ENCODE assay signal across 13 mouse cellular contexts in the genomic region with DNA sequence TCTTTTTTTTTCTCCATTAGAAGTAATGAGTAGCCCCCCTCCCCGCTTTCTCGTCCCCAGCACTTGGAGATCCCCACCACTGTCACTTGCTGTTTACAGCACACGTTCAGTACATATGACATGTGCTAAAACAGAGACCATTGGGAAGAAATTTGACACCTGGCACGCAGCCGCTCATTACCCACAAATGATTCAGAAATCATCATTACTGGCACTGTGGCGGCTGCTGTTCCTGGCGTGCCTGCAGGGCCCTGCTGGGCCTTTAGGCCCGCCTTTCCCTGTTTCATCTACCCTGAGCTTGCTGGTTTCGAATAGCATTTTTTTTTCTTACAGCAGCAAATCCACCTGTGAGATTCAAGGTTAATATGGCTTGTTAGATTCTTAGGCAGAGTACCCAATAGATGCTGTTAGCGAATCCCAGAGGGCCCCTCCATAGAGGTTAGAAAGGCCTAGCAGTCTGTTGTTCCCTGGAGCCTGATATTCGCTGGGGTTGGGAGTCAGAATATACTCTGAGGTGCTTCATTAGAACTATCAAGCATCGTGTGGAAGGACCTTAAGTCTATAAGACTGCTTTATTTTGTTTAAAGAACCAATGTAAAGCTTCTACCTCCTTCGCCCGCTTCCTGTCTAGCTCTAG.
DNase-seq lines count a peak whose midpoint lies in the region; ATAC-seq and TF ChIP-seq lines count a peak whose summit lies in the region.
"Had no signal": no experiment of that assay in that cellular context is flagged by ENCODE, and none has a peak within 500 bp of the region (broad histone marks: within the 10 kb centered on the region; RNA-seq: fewer than 3 reads in every experiment).

No protein-coding gene starts in this region.

- H3K9me3 ChIP-seq in hindbrain, embryonic 14.5 days (ENCODE audit: control insufficient read depth, low read length) = no peaks in the 10 kb centered on the region
- no peaks in the 10 kb centered on the region for H3K9me3 ChIP-seq in liver, postnatal 0 days (ENCODE audit: low read length)
- H3K9me3 ChIP-seq: limb, embryonic 12.5 days; lung, embryonic 15.5 days had no signal

- TF ChIP-seq CTCF in liver, postnatal 0 days (IDR thresholded peaks at IDR 0.05; ENCODE audit: low read depth) = no peak

- H3K4me1 ChIP-seq in hindbrain, embryonic 14.5 days (replicated peaks; ENCODE audit: control insufficient read depth, insufficient read depth, low read length) = peaks cover 14% of the 10 kb centered on the region; the same call in 1 of the 2 replicates
- H3K4me1 ChIP-seq in liver, postnatal 0 days (ENCODE audit: insufficient read depth) = no peaks in the 10 kb centered on the region
- H3K4me1 ChIP-seq: lung, embryonic 15.5 days had no signal

- 58% methylated on average over 14 of the region's 14 CpGs for WGBS in hindbrain, embryonic 14.5 days
- 80% methylated on average over 14 of the region's 14 CpGs for WGBS in liver, postnatal 0 days (ENCODE audit: insufficient replicate concordance)

- peak; percentile 59 for ATAC-seq in hindbrain, embryonic 14.5 days (ENCODE audit: low FRiP score)
- no peak for ATAC-seq in liver, postnatal 0 days

- H3K4me3 ChIP-seq in hindbrain, embryonic 14.5 days (replicated peaks; ENCODE audit: low read length) = no peak overlapping the region
- H3K4me3 ChIP-seq in liver, postnatal 0 days (ENCODE audit: low read depth, low read length) = no peak overlapping the region
- H3K4me3 ChIP-seq: limb, embryonic 12.5 days; lung, embryonic 15.5 days; myocyte had no signal

- TF ChIP-seq EP300 in liver, postnatal 0 days (IDR thresholded peaks at IDR 0.05; ENCODE audit: low read depth) = no peak

- no peaks in the 10 kb centered on the region for H3K27me3 ChIP-seq in hindbrain, embryonic 14.5 days (ENCODE audit: control insufficient read depth, insufficient read depth, low read length)
- H3K27me3 ChIP-seq in liver, postnatal 0 days (ENCODE audit: insufficient read depth, low read length) = no peaks in the 10 kb centered on the region
- H3K27me3 ChIP-seq: limb, embryonic 12.5 days; lung, embryonic 15.5 days had no signal

- DNase-seq in gastrocnemius, postnatal 10 days = peak; percentile 7
- no peak for DNase-seq in gastrocnemius, postnatal 25 days
- peak; percentile 29 for DNase-seq in MN1 (ENCODE audit: low spot score)
- peak; percentile 62 to 74 for DNase-seq in cerebellum, postnatal 10 days
- peak; percentile 43 for DNase-seq in hindbrain, embryonic 14.5 days (ENCODE audit: low spot score)
- DNase-seq in liver = no peak
- DNase-seq in liver, postnatal 0 days = no peak
- no peak for DNase-seq in right cerebral cortex, postnatal 10 days (ENCODE audit: low spot score in 2 of 2)
- DNase-seq: kidney, postnatal 10 days; right cerebral cortex, postnatal 25 days had no signal

- H3K9ac ChIP-seq in hindbrain, embryonic 14.5 days = no peak overlapping the region
- H3K9ac ChIP-seq in liver, postnatal 0 days (replicated peaks) = no peak overlapping the region
- H3K9ac ChIP-seq: limb, embryonic 12.5 days; lung, embryonic 15.5 days had no signal

- no peaks in the 10 kb centered on the region for H3K36me3 ChIP-seq in hindbrain, embryonic 14.5 days (replicated peaks; ENCODE audit: control insufficient read depth, insufficient read depth)
- H3K36me3 ChIP-seq in liver, postnatal 0 days (replicated peaks; ENCODE audit: insufficient read depth, low read length) = no peaks in the 10 kb centered on the region
- H3K36me3 ChIP-seq: limb, embryonic 12.5 days; lung, embryonic 15.5 days had no signal

- H3K27ac ChIP-seq in hindbrain, embryonic 14.5 days = no peak overlapping the region
- H3K27ac ChIP-seq in liver, postnatal 0 days (ENCODE audit: low read depth) = no peak overlapping the region
- H3K27ac ChIP-seq: limb, embryonic 12.5 days; lung, embryonic 15.5 days had no signal

- H3K4me2 ChIP-seq in hindbrain, embryonic 14.5 days (replicated peaks) = no peak overlapping the region
- H3K4me2 ChIP-seq in liver, postnatal 0 days (ENCODE audit: low read depth, low read length) = no peak overlapping the region
- H3K4me2 ChIP-seq: limb, embryonic 12.5 days; lung, embryonic 15.5 days had no signal

Comparison
In these comparisons a context has a peak if more than half of its experiments do, and no peak if none do; other contexts are left out.
1. DNase-seq: peak in gastrocnemius, postnatal 10 days (single experiment), MN1 (single experiment), cerebellum, postnatal 10 days (2 of 2) and hindbrain, embryonic 14.5 days (single experiment); none in gastrocnemius, postnatal 25 days (single experiment), liver (single experiment), liver, postnatal 0 days (single experiment) and right cerebral cortex, postnatal 10 days (0 of 2).